Mouse (Mus musculus) MEL (cell line): ENCODE data around the gene Tunar.

ENCODE experiments used
- CTCF ChIP-seq, 3 experiments: IDR thresholded peaks in 2 of 3; conservative IDR thresholded peaks in 1 of 3; 2 replicates each; pipeline ENCODE4 v1.5.1; 2011 to 2012; ENCODE audit warnings: low read length in 3 of 3, low read depth in 2 of 3, mild to moderate bottlenecking in 2 of 3, improper control_type of control experiment in 1 of 3, inconsistent platforms in 1 of 3, mixed read lengths in 1 of 3, moderate library complexity in 1 of 3; ENCODE audit not compliant: control insufficient read depth in 1 of 3, insufficient read depth in 1 of 3, poor library complexity in 1 of 3, severe bottlenecking in 1 of 3
- E2F4 ChIP-seq: IDR thresholded peaks from 2 replicates; pipeline ENCODE4 v1.6.1; 2011; ENCODE audit warnings: low read depth, low read length, improper control_type of control experiment, borderline replicate concordance
- ELF1 ChIP-seq: IDR thresholded peaks from 2 replicates; pipeline ENCODE4 v1.6.1; 2014; ENCODE audit warnings: low read depth, mild to moderate bottlenecking, inconsistent platforms, low read length, improper control_type of control experiment, moderate library complexity
- GATA1 ChIP-seq: IDR thresholded peaks from 2 replicates; pipeline ENCODE4 v1.6.1; 2011; ENCODE audit warnings: low read depth, low read length, improper control_type of control experiment
- HCFC1 ChIP-seq: IDR thresholded peaks from 2 replicates; pipeline ENCODE4 v1.6.1; 2012; ENCODE audit warnings: low read depth, mild to moderate bottlenecking, inconsistent platforms, low read length, improper control_type of control experiment, moderate library complexity
- MAFK ChIP-seq: IDR thresholded peaks from 2 replicates; pipeline ENCODE4 v1.6.1; 2011; ENCODE audit warnings: low read depth, mild to moderate bottlenecking, low read length, improper control_type of control experiment, borderline replicate concordance
- MXI1 ChIP-seq: IDR thresholded peaks from 2 replicates; pipeline ENCODE4 v1.6.1; 2011; ENCODE audit warnings: mild to moderate bottlenecking, low read depth, low read length, improper control_type of control experiment
- NRF1 ChIP-seq: IDR thresholded peaks from 2 replicates; pipeline ENCODE4 v1.6.1; 2014; ENCODE audit warnings: low read depth, mild to moderate bottlenecking, inconsistent platforms, low read length, improper control_type of control experiment, moderate library complexity; ENCODE audit not compliant: poor library complexity, insufficient read depth, severe bottlenecking
- POLR2A ChIP-seq, 2 experiments: IDR thresholded peaks; 2 replicates each; pipeline ENCODE4 v1.6.1; 2011 to 2012; ENCODE audit warnings: low read length in 2 of 2, mild to moderate bottlenecking in 2 of 2, control low read depth in 1 of 2, improper control_type of control experiment in 1 of 2, low read depth in 1 of 2, moderate library complexity in 1 of 2; ENCODE audit not compliant: control insufficient read depth in 1 of 2, insufficient read depth in 1 of 2, poor library complexity in 1 of 2
- SIN3A ChIP-seq: IDR thresholded peaks from 2 replicates; pipeline ENCODE4 v1.6.1; 2012; ENCODE audit warnings: low read length, improper control_type of control experiment, inconsistent platforms
- USF1 ChIP-seq: IDR thresholded peaks from 2 replicates; pipeline ENCODE4 v1.6.1; 2014; ENCODE audit warnings: low read depth, mild to moderate bottlenecking, inconsistent platforms, low read length, improper control_type of control experiment, moderate library complexity
- ZC3H11A ChIP-seq: IDR thresholded peaks from 2 replicates; pipeline ENCODE4 v1.6.1; 2012; ENCODE audit warnings: low read depth, mild to moderate bottlenecking, inconsistent platforms, low read length, improper control_type of control experiment
- ZNF384 ChIP-seq: IDR thresholded peaks from 2 replicates; pipeline ENCODE4 v1.6.1; 2012; ENCODE audit warnings: low read depth, mild to moderate bottlenecking, inconsistent platforms, low read length, improper control_type of control experiment

- TF ChIP-seq ZC3H11A (no peak), ZNF384 (no peak), NRF1 (no peak), GATA1 (no peak), CTCF (IDR thresholded peaks at IDR 0.05 in 2 of 3, conservative IDR thresholded peaks at IDR 0.05 in 1 of 3; ENCODE audit: control insufficient read depth in 1 of 3, insufficient read depth in 1 of 3, low read depth in 2 of 3, low read length in 3 of 3, poor library complexity in 1 of 3, severe bottlenecking in 1 of 3) (no peak), POLR2A (IDR thresholded peaks at IDR 0.05; ENCODE audit: control insufficient read depth in 1 of 2, insufficient read depth in 1 of 2, low read depth in 1 of 2, low read length in 2 of 2, poor library complexity in 1 of 2) (no peak), HCFC1 (no peak), E2F4 (no peak), ELF1 (no peak), MXI1 (no peak), USF1 (no peak), MAFK (no peak), SIN3A (no peak)
These were observed 92.9 kb downstream of the Tunar start for GRCm38 (mm10) chr12:105426541-105426940.
